Mouse (Mus musculus) adipocyte (in vitro differentiated cells): Measurements from ENCODE around the gene Klf17.
"Not testable (repeated sequence)": the region's sequence is repeated elsewhere in the genome, so short reads cannot be mapped to it uniquely, and the experiment has no call there.

Experiments
- DNase-seq: peaks from one replicate; pipeline ENCODE4 v3.0.0-alpha.2; 2016; ENCODE audit warnings: low spot score

Klf17 gene

DNA sequence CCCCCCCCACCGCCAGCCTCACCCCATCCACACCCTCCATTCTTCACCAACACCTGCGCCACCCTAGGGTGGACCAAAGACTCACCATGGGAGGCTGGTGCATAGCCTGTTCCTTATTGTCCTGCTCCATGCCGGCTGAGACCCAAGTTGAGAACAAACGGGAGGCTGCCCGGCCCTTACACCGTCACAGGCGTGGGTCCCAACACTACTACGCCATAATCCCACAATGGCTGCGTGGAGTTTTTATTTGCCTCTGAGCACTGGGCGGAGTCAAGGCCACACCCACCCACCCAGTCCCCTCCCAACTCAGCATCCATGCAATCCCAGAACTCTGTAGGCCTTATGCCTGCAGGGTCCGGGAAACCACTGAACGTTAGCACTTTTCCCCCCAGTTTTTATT, at the start of gene Klf17:
Klf17 (minus strand) TSS at position 233 of the 400 bp plus-strand sequence.
- no peak for DNase-seq

DNA sequence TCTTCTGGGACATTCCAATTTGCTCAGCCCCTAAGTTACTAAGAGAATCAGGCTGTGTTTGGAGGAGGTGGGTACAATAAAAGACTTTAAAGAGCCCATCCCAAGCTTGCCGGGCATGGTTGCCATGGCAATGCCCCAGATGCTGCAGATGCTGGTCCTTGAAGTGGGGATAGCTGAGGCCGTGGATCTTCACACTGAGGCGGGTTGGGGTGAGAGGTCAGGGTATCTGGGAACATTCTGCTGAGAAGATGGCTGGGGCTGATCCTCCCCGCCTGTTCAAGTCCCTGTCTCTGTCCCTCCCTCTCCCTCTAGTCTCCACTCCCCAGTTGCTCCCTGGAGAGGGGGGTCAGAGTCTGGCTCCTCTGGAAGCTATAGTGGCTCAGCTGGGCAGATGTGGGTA, 48.9 kb upstream of the Klf17 start:
- no peak for DNase-seq

DNA sequence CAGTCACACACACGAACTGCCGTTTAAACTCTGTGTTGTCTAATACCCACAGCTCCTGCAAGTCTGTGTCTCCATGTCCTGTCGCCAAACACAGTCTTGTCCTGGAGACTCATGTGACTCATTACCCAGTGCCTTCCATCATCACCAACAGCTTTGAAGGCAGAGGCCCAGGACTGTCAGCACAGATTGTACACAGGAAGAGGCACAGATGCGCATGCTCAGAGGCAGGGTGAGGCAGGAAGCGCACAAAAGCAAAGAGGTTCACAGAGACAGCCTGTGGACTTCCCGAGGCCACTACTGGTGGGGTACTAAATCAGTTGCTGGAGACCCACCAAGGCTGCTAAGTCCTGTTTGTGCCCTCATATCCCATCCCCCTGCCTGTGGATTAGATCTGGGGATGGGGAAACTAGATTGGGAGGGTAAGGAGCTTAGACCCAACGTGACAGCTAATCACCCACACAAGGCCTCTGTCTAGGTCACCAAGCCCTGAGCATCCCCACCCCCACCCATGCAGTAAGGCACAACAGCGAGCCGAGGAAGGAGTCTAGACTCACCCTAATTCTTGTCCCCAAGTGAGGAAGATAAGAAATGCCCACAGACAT, 48.2 kb upstream of the Klf17 start:
- no peak for DNase-seq

DNA sequence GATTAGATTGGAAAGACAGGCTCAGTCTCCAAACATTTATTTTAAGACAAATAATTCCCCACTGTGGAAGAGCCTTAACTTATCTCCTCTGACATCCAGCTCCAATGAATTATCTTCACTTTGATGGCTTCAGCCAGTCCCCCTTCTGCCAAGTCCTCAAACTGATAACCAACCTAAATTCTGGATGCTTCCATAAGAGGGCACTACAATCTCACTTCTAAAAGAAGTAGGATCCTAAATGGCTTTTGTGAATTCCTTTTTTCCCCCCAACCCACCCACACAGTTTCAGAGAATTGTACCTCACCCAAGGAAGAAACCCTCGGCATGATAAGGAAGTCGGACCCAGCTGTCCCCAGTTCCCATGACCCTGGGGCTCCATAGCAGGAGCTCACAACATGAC, 45.5 kb upstream of the Klf17 start:
- DNase-seq, result no peak

DNA sequence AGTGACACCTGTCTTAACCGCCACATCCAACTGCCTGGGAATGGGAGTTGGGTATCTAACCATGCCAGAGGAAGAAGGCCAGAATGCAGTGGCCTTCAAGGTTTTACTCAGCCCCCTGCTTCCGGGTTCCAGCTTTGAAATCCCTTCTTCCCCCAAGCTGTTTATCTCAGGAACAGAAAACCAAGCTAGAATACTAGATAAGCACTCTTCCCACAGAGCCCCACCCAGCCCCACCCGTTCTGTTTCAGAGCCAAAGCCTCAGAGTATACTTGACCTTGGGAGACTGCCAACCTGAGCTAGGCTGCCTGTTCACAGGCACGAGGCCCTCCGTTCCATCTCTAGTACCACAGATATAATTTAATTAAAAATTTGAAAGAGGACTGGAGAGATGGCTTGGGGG, 41.5 kb upstream of the Klf17 start:
- no peak for DNase-seq

DNA sequence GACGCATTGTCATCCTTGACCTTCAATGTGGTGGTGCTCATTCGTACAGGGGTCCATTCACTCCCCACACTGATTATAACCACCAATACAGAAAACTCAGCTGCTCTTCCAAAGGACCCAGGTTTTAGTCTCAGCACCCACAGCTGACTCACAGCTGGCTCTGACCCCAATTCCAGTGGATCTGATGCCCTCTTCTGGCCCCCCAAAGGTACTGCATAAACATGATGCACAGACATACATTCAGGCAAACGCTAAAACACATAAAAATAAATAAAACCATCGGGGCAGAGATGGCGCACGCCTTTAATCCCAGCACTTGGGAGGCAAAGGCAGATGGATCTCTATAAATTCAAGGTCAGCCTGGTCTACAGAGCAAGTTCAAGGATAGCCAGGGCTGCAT, 34.5 kb upstream of the Klf17 start:
- no peak for DNase-seq

DNA sequence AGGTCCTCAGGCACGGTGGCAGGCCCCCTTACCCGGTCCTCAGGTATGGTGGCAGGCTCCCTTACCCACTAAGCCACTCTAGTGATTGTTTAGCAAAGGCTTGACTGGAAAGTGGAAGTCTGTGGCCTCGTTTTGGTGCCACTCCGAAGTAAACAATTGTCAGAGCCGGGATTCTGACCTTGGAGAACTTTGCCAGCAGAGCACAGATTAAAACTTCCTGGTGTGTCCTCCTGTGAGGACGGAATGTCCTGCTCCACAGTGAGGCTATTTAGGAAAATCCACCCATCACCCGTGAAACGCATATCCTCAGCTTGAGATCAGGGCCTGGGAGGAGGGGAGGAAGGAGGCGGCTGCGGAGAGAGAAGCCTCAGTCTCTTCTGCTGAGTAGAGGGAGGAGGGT, 22.9 kb upstream of the Klf17 start:
- DNase-seq, result no peak

DNA sequence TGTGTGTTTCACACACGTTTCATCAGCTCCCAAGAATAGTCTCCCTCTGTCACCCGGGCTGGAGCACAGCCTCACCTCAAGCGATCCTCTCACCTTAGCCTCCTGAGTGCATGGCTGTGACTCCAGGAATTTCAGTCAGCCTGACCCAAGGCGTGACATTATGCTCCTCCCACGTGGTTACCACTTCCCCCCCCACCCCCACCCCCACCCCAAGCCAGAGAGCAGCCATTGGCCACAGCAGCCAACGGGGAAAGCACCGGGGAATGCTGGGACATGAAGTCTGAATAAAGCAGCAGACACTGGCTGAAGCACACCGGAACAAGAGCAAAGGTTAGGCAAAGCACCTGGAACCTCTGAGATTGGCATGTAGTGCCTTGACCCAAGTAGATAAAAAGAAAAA, 21.5 kb upstream of the Klf17 start:
- DNase-seq, result no peak

DNA sequence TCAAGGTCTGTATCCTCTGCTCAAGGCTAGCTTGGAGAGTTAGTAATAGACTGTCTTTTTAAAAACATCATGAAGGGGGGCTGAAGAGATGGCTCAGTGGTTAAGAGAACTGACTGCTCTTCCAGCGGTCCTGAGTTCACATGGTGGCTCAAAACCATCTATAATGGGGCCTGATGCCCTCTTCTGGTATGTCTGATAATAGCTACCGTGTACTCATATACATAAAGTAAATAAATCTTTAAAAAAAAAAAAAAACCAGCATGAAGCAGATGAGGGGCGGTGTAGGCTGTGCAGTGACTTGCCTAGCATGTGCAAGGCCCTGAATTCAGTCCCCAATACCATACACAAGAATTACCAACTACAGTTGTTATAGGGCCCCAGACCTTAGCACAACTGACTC, 17.5 kb upstream of the Klf17 start:
- no peak for DNase-seq

DNA sequence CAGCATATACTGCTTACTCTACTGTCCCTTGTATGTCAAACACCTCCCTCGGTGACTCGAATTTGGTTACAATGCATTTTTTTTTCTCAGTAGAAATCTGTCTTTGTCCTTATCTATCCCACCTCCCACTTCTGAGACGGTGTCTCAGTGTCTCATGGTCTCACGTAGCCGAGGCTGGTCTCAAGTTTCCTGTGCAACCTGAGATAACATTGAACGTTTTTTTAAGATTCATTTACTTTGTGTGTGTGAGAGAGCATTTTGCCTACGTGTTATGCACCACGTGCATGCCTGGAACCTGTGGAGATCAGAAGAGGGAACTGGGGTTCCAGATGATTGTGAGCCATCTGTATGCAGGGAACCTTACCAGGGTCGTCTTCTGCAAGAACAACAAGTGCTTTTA, 7.5 kb upstream of the Klf17 start:
- no peak for DNase-seq

DNA sequence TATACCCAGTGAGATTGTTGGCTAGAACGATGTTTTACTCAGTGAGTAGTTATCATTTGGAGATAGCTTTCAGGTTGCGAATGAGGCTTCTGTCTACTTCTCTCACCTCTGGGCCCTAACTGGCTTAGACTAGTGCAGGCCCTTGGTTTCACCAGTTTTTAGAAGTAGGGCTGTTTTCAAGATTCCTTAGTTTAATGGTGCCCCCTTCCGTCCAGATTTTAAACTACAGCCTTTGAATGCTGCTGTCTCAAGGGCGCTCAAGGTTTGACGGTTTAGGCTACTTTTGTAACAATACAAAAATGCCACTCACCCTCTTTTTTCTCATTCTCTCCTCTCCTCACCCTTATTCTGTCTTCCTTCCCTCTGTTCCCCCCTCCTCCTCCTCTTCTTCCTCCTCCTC, 5.5 kb upstream of the Klf17 start:
- DNase-seq, result peak; percentile 77

DNA sequence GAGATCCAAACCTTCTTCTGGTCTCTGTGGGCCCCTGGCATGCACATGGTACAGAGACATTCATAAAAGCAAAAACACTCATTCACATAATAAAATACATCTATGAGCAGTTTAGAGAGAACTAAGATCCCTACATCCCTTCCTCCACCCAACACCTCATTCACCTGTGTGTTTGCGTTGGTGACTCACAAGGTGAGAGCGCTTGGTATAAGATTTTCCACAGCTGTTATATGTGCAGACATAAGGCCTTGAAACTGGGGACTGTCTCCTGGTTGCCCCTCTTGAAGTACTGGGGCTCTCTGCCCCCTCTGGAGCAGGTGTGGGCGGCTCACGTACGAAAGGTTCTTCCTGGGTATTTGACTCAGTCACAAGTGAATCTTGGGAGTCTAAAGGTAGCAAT, 5.3 kb downstream of the Klf17 start:
- DNase-seq, result no peak

DNA sequence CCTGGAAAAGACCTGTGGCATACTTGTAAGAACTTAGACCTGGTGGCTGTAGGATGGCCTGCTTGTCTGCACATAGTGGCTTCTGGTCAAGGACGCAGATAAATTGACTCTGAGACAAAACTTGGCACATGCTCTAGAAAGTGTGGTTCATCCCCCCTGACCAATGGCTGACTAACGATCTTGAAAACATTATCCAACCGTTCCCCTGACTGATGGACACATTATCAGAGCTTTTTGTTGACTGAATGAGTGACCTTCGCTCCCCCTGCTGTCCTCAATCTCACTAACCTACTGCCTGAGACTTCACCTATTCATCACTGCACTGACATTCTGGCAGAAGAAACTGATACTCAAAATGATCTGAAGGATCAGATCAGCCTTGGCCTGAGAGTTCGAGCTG, 13.0 kb downstream of the Klf17 start:
- DNase-seq, result not testable (repeated sequence)

DNA sequence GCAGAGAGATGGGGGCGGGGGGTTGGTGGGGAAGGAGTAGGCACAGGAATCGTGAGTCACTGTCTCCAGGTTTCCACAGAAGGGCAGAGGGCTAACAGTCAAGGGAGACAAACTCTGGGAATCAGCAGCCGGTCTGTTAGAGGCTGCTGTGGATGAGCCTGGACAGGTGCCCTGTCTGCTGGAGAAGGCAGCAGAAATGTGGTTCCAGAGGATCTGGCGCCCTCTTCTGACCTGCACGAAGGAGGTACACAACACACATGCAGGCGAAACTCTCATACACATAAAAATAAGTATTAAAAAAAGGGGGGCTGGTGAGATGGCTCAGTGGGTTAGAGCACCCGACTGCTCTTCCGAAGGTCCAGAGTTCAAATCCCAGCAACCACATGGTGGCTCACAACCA, 27.9 kb downstream of the Klf17 start:
- no peak for DNase-seq

DNA sequence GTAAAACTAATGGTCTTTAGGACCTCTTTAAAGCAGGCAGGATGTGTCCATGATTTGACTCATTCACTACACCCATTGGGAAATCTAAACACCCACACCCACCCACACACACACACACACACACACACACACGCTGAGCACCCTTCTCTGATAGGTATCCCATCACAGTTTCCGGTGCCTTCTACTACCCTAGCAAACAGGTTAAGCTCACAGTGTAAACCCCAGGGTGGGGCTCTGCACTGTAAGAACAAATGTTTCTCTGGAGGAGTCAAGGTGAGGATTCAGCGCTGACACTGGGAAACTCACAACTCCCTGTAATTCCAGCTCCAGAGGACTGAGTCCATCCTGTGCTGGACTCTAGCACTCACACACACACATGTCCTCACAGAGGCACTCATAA, 33.5 kb downstream of the Klf17 start:
- no peak for DNase-seq

DNA sequence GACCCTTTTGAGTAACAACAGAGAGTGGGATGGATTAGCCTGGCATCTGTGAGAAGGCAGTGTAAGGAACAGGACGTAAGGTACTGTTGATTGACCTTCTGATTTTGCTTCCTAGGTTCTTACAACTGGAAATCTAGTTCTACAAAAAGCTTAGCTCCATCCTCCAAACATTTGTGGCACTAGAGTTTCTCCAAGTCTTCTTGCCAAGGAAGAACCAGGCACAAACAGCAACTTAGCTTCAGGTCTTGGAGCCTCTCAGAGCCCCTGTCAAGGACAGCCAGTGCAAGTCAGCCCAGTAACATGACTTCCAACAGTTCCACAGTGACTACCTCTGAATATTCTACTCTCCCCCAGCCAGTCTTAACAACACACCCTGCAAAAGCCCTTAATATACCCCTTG, 41.3 kb downstream of the Klf17 start, which contains the start of gene Gm12845:
Gm12845 (plus strand) TSS at position 301 of the 400 bp plus-strand sequence.
- DNase-seq, result no peak

DNA sequence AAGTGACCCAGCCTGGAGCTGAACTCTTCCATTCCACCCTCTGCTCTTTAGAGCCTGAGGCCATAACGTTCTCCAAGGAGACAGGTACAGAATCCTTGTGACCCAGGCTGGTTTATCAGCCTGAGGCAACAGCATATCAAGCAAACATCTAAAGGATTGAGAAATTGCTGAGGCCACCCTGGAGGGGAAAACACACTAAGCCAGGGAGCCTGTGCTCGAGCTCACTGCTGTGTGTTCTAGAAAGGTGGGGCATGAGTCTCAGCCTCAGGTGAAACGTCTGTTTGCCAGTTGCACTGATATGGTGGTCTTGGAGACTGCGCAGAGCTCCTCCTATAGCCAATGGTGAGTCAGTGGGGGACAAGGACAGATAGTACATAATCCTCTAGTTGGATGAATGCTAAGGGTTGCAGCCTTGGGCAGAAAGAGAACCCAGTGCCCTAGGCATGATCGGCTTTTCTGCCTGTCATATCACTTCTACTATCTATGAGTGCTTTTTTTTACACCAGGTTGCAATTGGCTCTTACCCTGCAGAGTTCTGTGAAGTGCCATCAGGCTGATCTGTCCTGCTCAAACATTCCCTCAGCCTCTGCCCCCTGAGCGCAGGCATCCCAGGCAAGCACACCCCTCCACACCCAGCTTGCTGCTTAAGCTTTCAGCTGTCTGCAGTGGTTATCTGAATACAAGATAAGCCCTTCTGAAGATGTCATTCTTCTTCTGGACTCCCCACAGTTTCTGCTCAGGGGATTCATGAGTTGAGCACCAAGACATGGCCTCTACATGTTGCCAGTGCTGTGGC, 51.9 kb downstream of the Klf17 start:
- DNase-seq, result no peak

DNA sequence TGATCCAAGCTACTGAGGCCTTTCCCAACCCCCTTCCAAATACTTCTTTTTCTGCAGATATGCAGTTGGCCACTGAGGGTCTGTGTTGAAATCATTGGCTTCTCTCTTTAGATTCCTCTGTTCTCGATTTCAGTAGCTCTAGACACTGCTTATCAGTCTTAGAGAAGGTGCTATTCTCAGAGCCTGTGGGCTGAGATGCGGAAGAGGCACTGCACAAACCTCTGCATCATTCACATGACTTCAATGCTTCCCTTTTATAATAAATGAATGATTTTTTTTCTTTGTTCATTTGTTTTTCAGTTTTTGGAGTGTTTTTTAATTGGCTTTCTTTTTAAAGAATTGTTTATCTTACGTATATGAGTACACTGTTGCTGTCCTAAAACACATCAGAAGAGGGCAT, 53.1 kb downstream of the Klf17 start:
- no peak for DNase-seq

DNA sequence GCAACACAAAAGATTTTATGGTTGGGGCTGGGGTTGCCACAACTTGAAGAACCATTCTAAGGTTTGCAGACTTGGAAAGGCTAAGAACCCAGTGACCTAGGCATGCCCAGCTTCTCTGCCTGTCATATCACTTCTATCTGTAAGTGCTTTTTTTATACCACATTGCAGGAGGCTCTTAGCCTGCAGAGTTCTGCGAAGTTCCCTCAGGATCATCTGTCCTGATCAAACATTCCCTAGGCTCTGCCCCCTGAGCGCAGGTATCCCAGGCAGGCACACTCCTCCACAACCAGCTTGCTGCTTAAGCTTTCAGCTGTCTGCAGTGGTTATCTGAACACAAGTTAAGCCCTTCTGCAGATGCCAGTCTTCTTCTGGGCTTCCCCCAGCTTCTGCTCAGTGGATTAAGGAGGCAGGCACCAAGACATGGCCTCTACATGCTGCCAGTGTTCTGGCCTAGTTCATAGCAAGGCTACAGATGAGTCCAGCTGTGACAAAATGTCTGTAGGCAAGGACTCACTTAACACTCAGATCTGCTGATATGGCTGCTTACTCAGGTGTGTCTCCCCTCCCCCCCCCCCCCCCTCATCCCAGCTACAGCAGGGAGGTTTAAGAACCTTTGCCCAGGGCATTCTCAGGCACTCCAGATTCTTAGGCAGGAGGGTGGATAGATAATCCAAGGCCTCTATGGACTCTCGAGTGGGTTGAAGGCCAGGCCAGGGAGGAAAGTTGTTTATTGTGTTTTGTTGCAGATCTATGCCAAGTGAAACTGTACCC, 56.5 kb downstream of the Klf17 start:
- DNase-seq, result no peak
